8 mouse cellular contexts compared by ENCODE assay signal in the genomic region with DNA sequence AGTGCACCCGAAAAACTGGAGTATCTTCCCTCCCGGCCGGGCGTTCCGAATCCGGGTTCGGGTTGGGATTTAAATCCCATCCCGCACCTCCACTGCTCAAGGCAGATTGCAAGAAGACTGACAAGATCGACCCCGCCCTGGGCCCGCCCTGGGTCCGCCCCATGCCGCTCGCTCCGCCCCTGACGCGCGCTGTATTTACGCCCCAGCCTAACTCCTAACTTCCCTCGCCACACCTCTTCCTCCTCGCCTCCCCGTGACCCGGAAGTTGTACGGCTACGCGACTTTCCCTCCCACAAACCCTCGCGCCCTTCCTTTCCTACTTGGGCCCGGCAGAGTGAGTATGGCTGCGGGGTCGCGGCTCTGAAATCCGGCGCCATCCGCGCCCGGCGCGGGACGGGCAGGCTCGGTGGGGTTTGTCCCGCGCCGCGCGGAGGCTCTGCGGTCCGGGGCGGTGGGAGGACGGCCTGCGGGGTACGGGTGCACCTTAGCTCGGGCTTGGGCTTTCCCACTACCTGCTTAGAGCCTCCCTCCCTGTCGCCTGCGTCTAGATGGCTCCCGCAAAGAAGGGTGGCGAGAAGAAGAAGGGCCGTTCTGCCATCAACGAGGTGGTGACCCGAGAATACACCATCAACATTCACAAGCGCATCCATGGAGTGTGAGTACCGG. TPM values are rescaled to one million over a fixed set of nuclear protein-coding genes. Genes with fewer than 3 reads are reported as not detected.
DNase-seq lines count a peak whose midpoint lies in the region; ATAC-seq lines count a peak whose summit lies in the region.

Gene Rpl31 (plus strand): TSS at position 242 of the 666 bp plus-strand sequence.

- DNase-seq in adipocyte (ENCODE audit: low spot score): peak; percentile 94
- DNase-seq in embryo, embryonic 10 days (ENCODE audit: low spot score): peak; percentile 98
- peak; percentile 97 for DNase-seq in gastrocnemius, postnatal 10 days
- peak; percentile 97 for DNase-seq in induced T-regulatory cell, adult 2 months (ENCODE audit: low read depth)
- peak; percentile 96 to 98 for DNase-seq in left cerebral cortex, adult 9 months (ENCODE audit: low spot score in 2 of 2)
- peak; percentile 97 for DNase-seq in right cerebral cortex, postnatal 14 days
- peak; percentile 98 to 99 for DNase-seq in urinary bladder, postnatal 36 days (ENCODE audit: low spot score in 2 of 2)

- peak; percentile 98 for ATAC-seq in megakaryocyte progenitor cell, adult 5-6 weeks (replicated peaks; ENCODE audit: poor library complexity)

RNA-seq across cellular contexts. Expression of gene Rpl31, which starts in this region (rescaled TPM):
- 100 to 1,000 TPM; 882 to 915 TPM for total RNA-seq in gastrocnemius, postnatal 10 days (2021)
- total RNA-seq in megakaryocyte progenitor cell, adult 5-6 weeks (2015): 2,167 and 2,499 TPM in 2 replicates
- 497 and 660 TPM in 2 replicates for total RNA-seq in megakaryocyte progenitor cell, adult 5-6 weeks (2017)

Comparison
In these comparisons a context has a peak if more than half of its experiments do, and no peak if none do; other contexts are left out.
1. Peak in every context shown above with its lines: DNase-seq and ATAC-seq.